Mouse (Mus musculus) embryonic stem cell, embryonic (primary cell): ENCODE measurements around the gene Ccar1.
"Not testable (repeated sequence)": the region's sequence is repeated elsewhere in the genome, so short reads cannot be mapped to it uniquely, and the experiment has no call there.

ENCODE experiments used
- CTCF ChIA-PET, 4 experiments: fragments of 300-600 bp in 2 of 4; fragments of 350-600 bp in 2 of 4; sonication (Branson Sonifier 250); formaldehyde crosslinking; loops; one replicate each; lab custom pipeline; 2022; ENCODE audit warnings: inconsistent platforms in 2 of 4; lab: Charles Lee
- POLR2A ChIA-PET, 4 experiments: fragments of 300-600 bp in 2 of 4; fragments of 350-600 bp in 2 of 4; sonication (Branson Sonifier 250); formaldehyde crosslinking; loops; one replicate each; lab custom pipeline; 2022; ENCODE audit warnings: antibody characterized with exemption in 4 of 4, inconsistent platforms in 1 of 4; lab: Charles Lee

Ccar1 gene

GRCm38 (mm10) chr10:62750781-62751180 lies 41.3 kb downstream of the Ccar1 start:
- CTCF ChIA-PET: no interaction called here

DNA sequence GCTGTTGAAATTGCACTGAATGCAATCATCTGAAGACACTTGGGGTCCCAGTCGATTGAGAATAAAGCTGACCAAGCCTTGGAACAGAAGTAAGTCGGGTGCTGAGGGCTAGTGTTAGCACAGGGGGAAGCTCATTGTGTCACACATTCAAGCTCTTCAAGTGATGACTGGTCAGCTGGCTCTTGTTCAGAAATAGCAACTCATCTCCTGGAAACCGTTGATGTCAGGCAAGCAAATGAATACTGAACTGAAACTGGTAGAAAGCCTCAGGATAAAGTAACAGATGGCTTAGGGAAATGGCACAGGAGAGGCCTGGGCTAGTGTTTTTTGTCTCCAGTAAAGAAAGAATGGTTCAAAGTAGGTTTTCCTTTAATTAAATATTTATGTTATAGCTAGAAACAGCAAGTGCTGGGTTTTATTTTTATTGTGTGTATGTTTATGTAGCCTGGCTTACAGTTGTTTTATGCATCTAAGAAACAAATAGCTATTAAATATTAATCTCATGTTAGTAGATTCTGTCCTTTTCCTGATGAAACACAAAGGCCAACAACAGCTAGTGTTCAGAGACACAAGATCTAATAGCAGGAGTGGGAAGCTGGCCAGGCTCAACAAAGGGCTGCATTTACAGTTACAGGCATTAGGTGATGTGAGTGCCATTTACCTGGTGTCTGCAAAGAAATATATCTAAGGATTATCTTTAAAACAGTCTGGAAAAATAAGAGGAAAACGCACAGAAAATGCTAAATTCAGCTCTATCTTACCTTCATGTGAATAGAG lies 51.9 kb downstream of the Ccar1 start:
- ChIA-PET POLR2A (interaction anchor here in 2 of 4 experiments (0.5 to 1.5 kb wide), 8 partner anchors 9 to 161 kb away, joined by 3 to 5 read pairs (median 3); partner anchors contain the start of gene Ccar1 (in 1 of the 2)), CTCF (no interaction called here)

More at GRCm38 (mm10) chr10:62750781-62751180, 41.3 kb downstream of the Ccar1 start:
- POLR2A ChIA-PET: interaction anchor here in 1 of 4 experiments (1.6 kb wide), 1 partner anchor 9 kb away, joined by 7 read pairs; no protein-coding TSS in a partner anchor

GRCm38 (mm10) chr10:62736965-62737688 lies 55.0 kb downstream of the Ccar1 start:
- ChIA-PET POLR2A (interaction anchor here in 1 of 4 experiments (0.6 to 1.7 kb wide), 3 partner anchors 14 to 275 kb away, joined by 3 to 6 read pairs (median 5); no protein-coding TSS in a partner anchor), CTCF (interaction anchor here in 3 of 4 experiments (0.5 to 0.7 kb wide), 3 partner anchors 54 to 635 kb away, joined by 3 to 9 read pairs (median 3); no protein-coding TSS in a partner anchor)

DNA sequence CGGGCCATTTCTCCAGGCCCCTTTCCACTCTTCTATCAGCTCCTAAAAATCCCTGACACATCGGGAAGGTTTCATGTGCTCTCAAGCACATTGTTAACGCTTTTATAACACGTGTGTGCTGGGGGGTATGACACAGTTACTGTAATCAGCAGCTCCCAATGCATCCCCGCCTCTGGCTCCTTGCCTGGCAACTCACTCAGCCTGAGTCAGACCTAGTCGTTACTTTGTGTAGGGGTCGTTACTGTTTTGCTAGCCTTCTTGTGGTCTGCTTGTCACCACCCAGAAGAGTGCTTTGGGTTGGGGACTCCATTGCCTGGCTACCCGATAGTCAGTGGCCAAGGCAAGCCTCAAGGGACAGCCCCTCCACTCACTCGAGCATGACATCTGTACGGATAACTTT lies 61.3 kb downstream of the Ccar1 start:
- ChIA-PET POLR2A (interaction anchor here in 1 of 4 experiments (0.7 to 1.1 kb wide), 2 partner anchors 9 to 22 kb away, joined by 3 read pairs; no protein-coding TSS in a partner anchor), CTCF (no interaction called here)

- ChIA-PET CTCF (no interaction called here), POLR2A (interaction anchor here in 1 of 4 experiments (0.9 kb wide), 1 partner anchor 122 kb away, joined by 3 read pairs; no protein-coding TSS in a partner anchor)
Measured at GRCm38 (mm10) chr10:62725771-62726687, 66.1 kb downstream of the Ccar1 start, which contains the start of gene Stox1. Stox1 (minus strand) TSS chr10:62726128.

DNA sequence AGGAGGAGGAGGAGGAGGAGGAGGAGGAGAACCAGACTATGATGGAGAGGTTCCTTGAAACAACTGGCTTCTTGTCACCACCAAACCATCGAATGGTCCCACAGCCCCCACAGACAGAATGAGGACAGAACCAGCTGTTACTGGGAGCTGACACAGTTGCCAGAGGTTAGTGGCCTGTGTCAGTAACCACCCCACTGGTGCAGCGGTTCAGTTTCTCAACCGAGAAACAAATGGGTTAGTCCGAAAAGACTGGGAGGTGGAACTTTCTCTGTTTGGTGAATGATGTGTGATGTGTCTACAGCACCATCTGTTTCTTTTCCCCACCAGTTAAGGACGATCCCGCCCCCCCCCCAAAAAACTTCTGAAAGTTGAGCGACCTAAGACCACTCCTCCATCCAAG lies 67.2 kb downstream of the Ccar1 start:
- ChIA-PET CTCF (interaction anchor here in 2 of 4 experiments (0.6 kb wide), 2 partner anchors 246 to 587 kb away, joined by 3 to 7 read pairs; no protein-coding TSS in a partner anchor), POLR2A (interaction anchor here in 2 of 4 experiments (0.6 to 0.9 kb wide), 3 partner anchors 67 to 518 kb away, joined by 3 to 6 read pairs (median 6); no protein-coding TSS in a partner anchor)

GRCm38 (mm10) chr10:62722701-62723100 lies 69.4 kb downstream of the Ccar1 start:
- ChIA-PET CTCF (no interaction called here), POLR2A (interaction anchor here in 2 of 4 experiments (0.6 to 1.6 kb wide), 6 partner anchors 13 to 44 kb away, joined by 3 to 11 read pairs (median 5); no protein-coding TSS in a partner anchor)

DNA sequence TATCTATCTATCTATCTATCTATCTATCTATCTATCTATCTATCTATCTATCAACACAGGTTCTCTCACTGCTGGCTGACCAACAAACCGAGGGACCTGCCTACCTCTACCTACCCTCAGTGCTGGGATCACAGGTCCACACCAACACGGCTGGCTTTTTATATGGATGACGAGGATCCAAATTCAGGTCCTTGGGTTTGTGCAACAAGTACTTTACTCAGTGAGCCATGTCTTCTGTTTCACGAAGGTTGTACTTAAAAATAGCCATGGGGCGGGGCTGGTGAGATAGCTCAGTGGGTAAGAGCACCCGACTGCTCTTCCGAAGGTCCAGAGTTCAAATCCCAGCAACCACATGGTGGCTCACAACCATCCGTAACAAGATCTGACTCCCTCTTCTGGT lies 71.5 kb downstream of the Ccar1 start:
- POLR2A ChIA-PET: not testable (repeated sequence)
- CTCF ChIA-PET: interaction anchor here in 2 of 4 experiments (0.6 to 0.7 kb wide), 2 partner anchors 40 to 1446 kb away, joined by 3 to 10 read pairs; no protein-coding TSS in a partner anchor

- ChIA-PET POLR2A (no interaction called here), CTCF (no interaction called here)
Measured at GRCm38 (mm10) chr10:62713457-62713856, 78.6 kb downstream of the Ccar1 start.

- CTCF ChIA-PET: interaction anchor here in 2 of 4 experiments (0.8 to 1.5 kb wide), 2 partner anchors 21 to 25 kb away, joined by 3 to 5 read pairs; no protein-coding TSS in a partner anchor
- POLR2A ChIA-PET: no interaction called here
Measured at GRCm38 (mm10) chr10:62703579-62703978, 88.5 kb downstream of the Ccar1 start.

- POLR2A ChIA-PET: interaction anchor here in 1 of 4 experiments (1.3 kb wide), 1 partner anchor 19 kb away, joined by 3 read pairs; no protein-coding TSS in a partner anchor
- CTCF ChIA-PET: interaction anchor here in 1 of 4 experiments (1.5 kb wide), 1 partner anchor 23 kb away, joined by 5 read pairs; no protein-coding TSS in a partner anchor
Measured at GRCm38 (mm10) chr10:62702436-62702835, 89.7 kb downstream of the Ccar1 start.
